Mouse (Mus musculus) frontal cortex, postnatal 10 days (tissue): ENCODE results near the gene Bcl2l1.
A peak's percentile ranks its signal among the peaks of the same experiment; 100 is the strongest.

ENCODE experiments used
- DNase-seq, 2 experiments: peaks; one replicate each; pipeline ENCODE4 v3.0.0; 2022; ENCODE audit warnings: low spot score in 2 of 2, mixed read lengths in 1 of 2

The Bcl2l1 gene

DNA sequence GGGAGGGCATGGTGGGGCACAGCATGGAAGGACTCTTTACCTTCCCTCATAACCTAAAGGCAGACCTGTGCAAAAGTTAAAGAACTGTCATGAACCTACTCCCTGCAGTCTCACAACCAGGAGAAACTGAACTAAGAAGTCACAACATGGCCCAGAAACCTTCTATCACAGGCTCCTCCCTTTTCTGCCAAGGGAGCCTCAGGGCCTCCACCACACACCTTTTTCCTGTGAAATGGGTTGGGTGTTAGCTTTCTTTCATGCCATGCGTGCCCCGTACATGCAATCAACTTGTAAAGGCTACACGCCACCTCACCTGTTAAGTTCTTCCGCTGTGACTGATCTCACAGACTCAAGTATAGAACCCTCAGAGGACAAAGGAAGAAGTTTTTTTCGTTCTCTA is 28.4 kb downstream of the Bcl2l1 start:
- no peak for DNase-seq

GRCm38 (mm10) chr2:152802303-152802702 is 29.2 kb downstream of the Bcl2l1 start:
- DNase-seq: no peak

GRCm38 (mm10) chr2:152800762-152801113 is 30.8 kb downstream of the Bcl2l1 start:
- DNase-seq: no peak

- DNase-seq: no peak
Measured at GRCm38 (mm10) chr2:152799954-152800761, 31.4 kb downstream of the Bcl2l1 start.

- DNase-seq: no peak
Measured at GRCm38 (mm10) chr2:152797589-152797988, 33.9 kb downstream of the Bcl2l1 start.

- no peak for DNase-seq
Measured at GRCm38 (mm10) chr2:152794281-152794827, 37.2 kb downstream of the Bcl2l1 start.

- DNase-seq: no peak
Measured at GRCm38 (mm10) chr2:152793381-152793780, 38.1 kb downstream of the Bcl2l1 start.

GRCm38 (mm10) chr2:152792461-152792860 is 39.1 kb downstream of the Bcl2l1 start:
- DNase-seq: no peak

GRCm38 (mm10) chr2:152789591-152789999 is 41.9 kb downstream of the Bcl2l1 start:
- DNase-seq: no peak

DNA sequence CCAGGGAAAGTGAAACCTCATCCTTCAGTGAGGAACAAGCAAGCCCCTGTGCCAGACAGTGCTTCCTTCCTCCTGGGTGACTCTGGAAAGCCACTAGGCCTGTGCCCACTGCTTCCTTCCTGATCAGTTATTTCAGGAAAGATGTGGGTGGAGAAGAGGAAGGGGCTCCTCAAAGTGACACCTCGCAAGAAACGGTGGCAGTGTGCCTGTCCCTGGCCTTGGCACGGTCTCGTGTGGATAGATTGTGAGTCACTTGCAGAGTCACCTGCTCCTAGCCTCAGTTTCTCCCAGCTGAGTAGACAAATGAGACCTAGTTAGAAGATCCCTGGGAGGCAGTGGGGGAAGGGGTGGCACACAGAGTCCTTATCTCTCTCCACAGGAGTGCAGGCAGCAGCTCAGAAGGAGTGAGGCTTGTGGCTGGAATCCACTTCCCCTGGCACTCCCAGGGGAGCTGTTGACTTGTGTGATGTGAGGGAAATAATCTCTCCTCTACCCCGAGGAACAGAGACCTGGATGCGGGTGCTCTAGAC is 42.6 kb downstream of the Bcl2l1 start:
- DNase-seq: peak in 1 of 2 experiments; percentile 55

GRCm38 (mm10) chr2:152787543-152787942 is 44.0 kb downstream of the Bcl2l1 start:
- DNase-seq: no peak

- no peak for DNase-seq
Measured at GRCm38 (mm10) chr2:152787136-152787535, 44.4 kb downstream of the Bcl2l1 start.

DNA sequence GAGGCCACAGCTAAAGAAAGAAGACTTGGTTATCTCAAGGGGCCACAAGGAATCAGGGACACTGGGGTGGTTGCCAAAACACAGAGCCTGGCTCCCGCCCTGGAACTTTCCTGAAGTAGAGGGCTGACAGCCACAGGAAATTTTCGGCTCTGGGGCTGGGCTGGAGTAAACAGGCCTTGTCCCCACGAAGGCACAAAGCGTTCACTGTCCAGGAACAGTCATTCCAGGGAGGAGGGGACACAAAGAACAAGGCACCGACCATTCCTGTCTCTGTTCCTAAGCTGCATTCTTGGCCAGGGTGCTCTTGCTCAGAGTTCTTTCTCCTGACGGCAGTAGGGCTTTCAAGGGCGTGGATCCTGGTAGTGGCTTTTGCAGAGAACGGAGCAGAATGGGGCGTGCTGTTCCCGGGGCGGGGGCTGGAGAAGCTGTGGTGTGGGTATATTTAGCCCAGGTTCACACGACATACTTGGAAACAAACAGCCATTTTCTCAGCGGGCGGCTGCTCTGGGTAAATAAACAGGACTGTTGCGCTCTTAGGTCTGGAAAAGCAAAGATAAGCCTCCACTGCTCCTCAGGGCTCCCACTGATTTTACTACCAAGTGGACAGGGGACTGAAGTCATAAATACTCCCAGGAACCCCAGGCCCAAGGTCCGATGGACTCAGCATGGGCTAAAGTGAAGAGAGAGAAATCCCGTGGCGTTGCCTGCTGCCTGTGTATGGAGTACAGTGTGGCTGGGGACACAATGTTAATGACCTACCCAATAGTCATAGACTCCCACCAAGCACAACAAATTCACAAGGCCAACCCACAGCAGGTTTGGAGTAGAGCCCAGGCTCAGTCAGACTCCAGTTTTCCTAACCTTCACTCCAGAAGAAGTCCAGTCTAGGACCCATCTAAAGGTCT is 45.8 kb downstream of the Bcl2l1 start:
- DNase-seq: peak; percentile 59 to 75

- DNase-seq: no peak
Measured at GRCm38 (mm10) chr2:152784640-152785039, 46.9 kb downstream of the Bcl2l1 start.

DNA sequence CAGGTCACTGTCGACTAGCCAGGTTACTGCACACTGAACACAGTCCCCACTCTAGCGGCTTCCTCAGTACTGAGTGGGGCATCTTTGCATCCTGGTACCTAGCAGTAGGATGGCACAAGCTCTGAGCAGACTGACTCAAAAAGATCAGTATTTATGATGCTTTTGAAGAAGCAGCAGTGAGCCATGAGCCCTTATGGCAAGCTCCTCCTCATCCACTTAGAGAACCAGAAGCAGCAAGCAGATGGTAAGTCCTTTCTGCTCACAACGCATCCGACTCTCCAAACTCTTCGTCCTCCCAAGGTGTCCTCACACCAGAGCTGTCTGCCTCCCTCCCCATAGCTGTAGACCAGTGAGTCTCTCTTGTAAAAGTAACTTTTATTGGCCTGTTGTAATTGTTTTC is 48.3 kb downstream of the Bcl2l1 start:
- no peak for DNase-seq

DNA sequence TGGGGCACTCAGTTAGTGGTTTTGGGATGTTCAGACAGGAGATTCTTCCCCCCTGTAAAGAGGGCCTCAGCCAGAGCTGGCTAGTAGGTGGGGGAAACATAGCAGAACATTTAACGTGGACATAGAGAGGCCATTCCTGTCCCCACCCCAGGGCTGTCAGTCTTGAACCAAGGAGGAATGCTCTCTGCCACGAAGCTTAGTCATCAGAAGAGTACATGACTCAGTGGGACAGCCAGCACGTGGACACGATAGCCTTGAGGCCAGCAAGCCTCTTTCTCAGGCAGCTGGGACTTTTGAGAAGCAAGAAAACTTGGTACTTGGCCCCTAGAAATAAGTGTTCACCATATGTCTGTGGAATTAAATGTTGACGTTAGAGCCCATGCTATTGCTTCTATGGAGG is 48.9 kb downstream of the Bcl2l1 start:
- no peak for DNase-seq

DNA sequence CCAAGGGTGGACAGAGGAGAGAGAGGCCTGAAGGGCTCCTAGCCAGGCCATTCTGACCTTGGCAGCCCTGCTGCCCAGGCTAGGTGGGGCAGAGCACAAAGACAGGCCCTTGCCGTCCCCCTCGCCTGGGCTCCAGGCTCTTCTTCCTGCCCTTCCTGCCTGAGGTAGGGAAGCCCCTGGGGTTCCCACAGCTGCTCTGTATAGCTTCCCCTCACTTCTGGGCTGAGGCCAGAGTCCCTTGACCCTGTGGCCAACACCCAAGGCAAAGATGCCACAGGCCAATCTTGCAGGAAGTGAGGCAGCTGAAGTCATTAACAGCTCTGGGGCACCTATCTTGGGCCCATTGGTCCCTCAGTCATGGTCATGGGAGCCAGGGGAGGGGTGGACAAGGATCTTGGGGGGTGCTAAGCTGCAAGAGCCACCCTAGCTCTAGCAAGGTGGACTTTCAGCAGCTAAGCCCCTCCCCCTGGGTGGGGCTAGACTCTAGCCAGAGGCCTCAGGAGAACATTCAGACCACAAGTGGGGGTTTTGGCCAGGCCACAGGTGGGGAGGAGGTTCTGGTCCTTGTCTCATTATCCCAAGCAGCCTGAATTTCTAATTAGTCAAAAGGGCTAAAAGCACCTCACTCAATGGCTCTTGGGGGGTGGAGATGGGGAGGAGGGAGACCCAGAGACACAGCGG is 50.4 kb downstream of the Bcl2l1 start:
- DNase-seq: no peak

GRCm38 (mm10) chr2:152780466-152780865 is 51.1 kb downstream of the Bcl2l1 start:
- DNase-seq: no peak

DNA sequence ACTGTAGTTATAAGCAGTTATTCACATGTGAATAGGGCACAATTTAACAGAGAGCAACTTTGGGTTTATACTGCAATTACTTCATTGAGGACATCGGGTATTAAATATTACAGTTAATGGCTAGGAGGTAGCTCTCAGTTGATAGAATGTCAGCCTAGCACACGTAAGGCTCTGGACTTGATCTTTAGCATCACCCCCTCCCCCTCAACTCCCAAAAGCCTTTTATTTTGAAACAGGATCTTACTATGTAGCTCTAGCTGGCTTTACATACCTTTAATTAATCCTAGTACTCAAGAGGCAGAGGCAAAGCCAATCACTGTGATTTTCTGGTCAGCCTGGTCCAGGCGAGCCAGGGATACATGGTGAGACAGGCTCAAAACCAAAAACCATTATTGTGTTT is 54.4 kb downstream of the Bcl2l1 start:
- no peak for DNase-seq

DNA sequence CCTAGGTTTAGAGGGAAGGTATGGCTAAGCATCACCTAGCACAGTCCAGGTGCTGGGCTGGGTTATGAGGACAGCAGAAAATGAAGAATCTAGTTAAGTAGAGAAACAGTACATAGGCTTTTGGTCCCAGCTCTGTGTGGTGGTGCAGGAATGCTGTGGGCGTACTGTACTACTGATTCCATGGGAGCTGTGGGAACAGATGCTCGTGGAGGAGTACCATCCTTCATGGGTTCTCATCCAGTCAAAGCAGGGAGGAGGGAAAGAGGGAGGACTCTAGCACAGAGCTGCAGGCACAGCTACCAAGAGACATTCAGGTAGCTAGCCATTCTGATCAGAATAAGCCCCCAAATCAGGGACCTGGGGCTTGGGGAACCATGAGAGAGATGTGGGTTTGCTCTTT is 55.1 kb downstream of the Bcl2l1 start:
- peak; percentile 35 to 57 for DNase-seq

- no peak for DNase-seq
Measured at GRCm38 (mm10) chr2:152776019-152776418, 55.5 kb downstream of the Bcl2l1 start.

GRCm38 (mm10) chr2:152775357-152775756 is 56.2 kb downstream of the Bcl2l1 start:
- no peak for DNase-seq
